Mouse (Mus musculus) bone marrow, adult 2 months (tissue): ENCODE results near the gene Acox1.

Experiments
- CTCF ChIP-seq: fragments of 200-500 bp; IDR thresholded peaks from 2 replicates; pipeline ENCODE4 v1.5.1; 2011; ENCODE audit warnings: low read length, control low read depth; ENCODE audit not compliant: control insufficient read depth, insufficient read depth
- POLR2A ChIP-seq: fragments of 200-500 bp; IDR thresholded peaks from 2 replicates; pipeline ENCODE4 v1.6.1; 2011; ENCODE audit warnings: low read depth, mild to moderate bottlenecking, control low read depth, low read length, borderline replicate concordance; ENCODE audit not compliant: control insufficient read depth

DNA sequence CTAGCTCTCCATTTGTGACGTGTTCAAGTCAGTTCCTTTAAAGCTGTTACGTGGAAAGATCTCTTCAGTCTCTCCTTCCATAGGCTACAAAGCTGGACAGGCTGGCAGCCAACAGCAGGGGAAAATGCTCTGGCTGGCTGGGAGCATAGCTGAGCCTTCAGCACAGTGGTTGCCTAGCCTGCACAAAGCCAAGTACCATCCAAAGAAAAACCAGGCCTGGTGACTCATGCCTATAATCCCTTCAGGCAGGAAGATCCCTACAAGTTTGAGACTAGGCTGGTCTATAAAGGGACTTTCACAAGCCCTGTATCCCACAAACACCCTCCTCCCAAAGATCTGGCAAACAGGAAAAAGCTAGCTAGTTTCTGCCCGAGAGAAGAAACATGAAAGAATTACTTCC, 13.0 kb downstream of the Acox1 start:
- TF ChIP-seq POLR2A (no peak), CTCF (no peak)
